ENCODE assay signal across 11 mouse cellular contexts in the genomic region with DNA sequence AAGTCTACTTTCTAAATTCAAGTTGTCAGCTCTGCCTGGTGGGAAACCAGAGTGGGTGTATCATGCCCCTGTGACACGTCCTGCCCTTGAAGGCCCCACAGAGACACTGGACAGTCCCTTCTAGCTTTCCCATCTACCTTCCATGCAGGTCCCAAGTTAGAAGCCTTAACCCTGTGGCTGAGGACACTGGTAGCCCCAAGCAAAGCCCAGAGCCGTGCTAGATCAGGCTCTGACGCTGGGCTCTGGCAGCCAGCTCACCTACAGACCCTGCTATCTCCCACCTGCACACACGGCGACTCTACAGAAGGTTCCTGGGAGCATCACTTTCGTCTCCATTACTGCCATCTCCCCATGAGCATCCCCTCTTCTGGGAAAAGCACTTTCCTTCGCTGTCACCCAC. TPM values are rescaled to one million over a fixed set of nuclear protein-coding genes. Genes with fewer than 3 reads are reported as not detected.
DNase-seq lines count a peak whose midpoint lies in the region; ATAC-seq and TF ChIP-seq lines count a peak whose summit lies in the region.
"Had no signal": no experiment of that assay in that cellular context is flagged by ENCODE, and none has a peak within 500 bp of the region (broad histone marks: within the 10 kb centered on the region; RNA-seq: fewer than 3 reads in every experiment).

No protein-coding gene starts in this region.

- ATAC-seq in heart, embryonic 14.5 days (ENCODE audit: insufficient number of reproducible peaks, insufficient read depth, low FRiP score, low read depth) = no peak
- no peak for ATAC-seq in intestine, embryonic 14.5 days (replicated peaks; ENCODE audit: low FRiP score, low TSS enrichment, low read depth)
- no peak for ATAC-seq in stomach, embryonic 16.5 days (ENCODE audit: insufficient read depth, low FRiP score)

- H3K27ac ChIP-seq in heart, embryonic 14.5 days (replicated peaks in 1 of 2; ENCODE audit: control insufficient read depth in 1 of 2, insufficient read depth in 1 of 2, low read depth in 2 of 2, low read length in 2 of 2) = no peak overlapping the region
- peak overlapping the region; percentile 83 for H3K27ac ChIP-seq in spleen, adult 2 months (ENCODE audit: insufficient read depth, low read length)
- H3K27ac ChIP-seq in intestine, embryonic 14.5 days (ENCODE audit: low read depth) = no peak overlapping the region
- H3K27ac ChIP-seq in stomach, embryonic 16.5 days (ENCODE audit: low read length) = no peak overlapping the region; the same call in 1 of the 2 replicates
- H3K27ac ChIP-seq: limb, embryonic 13.5 days had no signal

- intact Hi-C loops in heart, postnatal 36 days (cut with DNase I) = no loop called here
- intact Hi-C loops in left cerebral cortex, postnatal 4 days (cut with DNase I) = no loop called here

- no peak for TF ChIP-seq POLR2A in spleen, adult 2 months (IDR thresholded peaks at IDR 0.05; ENCODE audit: low read depth, low read length)

- peak overlapping the region; percentile 60; the same call in 1 of the 2 replicates for H3K9ac ChIP-seq in heart, embryonic 14.5 days (ENCODE audit: low read length)
- H3K9ac ChIP-seq in intestine, embryonic 14.5 days (ENCODE audit: low read length) = no peak overlapping the region
- H3K9ac ChIP-seq in stomach, embryonic 16.5 days (ENCODE audit: low read length) = peak overlapping the region; percentile 59; the same call in 1 of the 2 replicates
- H3K9ac ChIP-seq: limb, embryonic 13.5 days had no signal

- 75% methylated on average over 7 of the region's 7 CpGs for WGBS in heart, embryonic 14.5 days
- whole genome bisulfite sequencing in spleen, adult 2 months = 20% methylated on average over 7 of the region's 7 CpGs
- WGBS in intestine, embryonic 14.5 days = 82% methylated on average over 7 of the region's 7 CpGs
- 83% methylated on average over 7 of the region's 7 CpGs for WGBS in stomach, embryonic 16.5 days

- peak overlapping the region; percentile 54 for H3K4me2 ChIP-seq in heart, embryonic 14.5 days (ENCODE audit: low read length)
- peak overlapping the region; percentile 36 for H3K4me2 ChIP-seq in intestine, embryonic 14.5 days (ENCODE audit: low read length)
- peak overlapping the region; percentile 45 for H3K4me2 ChIP-seq in stomach, embryonic 16.5 days (ENCODE audit: low read depth, low read length)

- DNase-seq in heart, postnatal 36 days = no peak
- DNase-seq in spleen, adult 2 months (ENCODE audit: low read depth in 1 of 2, low spot score in 2 of 2) = no peak
- no peak for DNase-seq in spleen, postnatal 4 days (ENCODE audit: low spot score in 2 of 2)
- no peak for DNase-seq in intestine, embryonic 14.5 days (ENCODE audit: low spot score)
- no peak for DNase-seq in frontal cortex, postnatal 10 days (ENCODE audit: low spot score in 2 of 2)
- no peak for DNase-seq in left cerebral cortex, postnatal 4 days
- DNase-seq: gastrocnemius, postnatal 14 days; right cerebral cortex, postnatal 14 days had no signal

- TF ChIP-seq CTCF in spleen, adult 2 months (IDR thresholded peaks at IDR 0.05; ENCODE audit: extremely low read depth, insufficient read depth, insufficient read length, insufficient replicate concordance) = no peak

- no peaks in the 10 kb centered on the region for H3K27me3 ChIP-seq in heart, embryonic 14.5 days (ENCODE audit: control insufficient read depth, insufficient read depth, low read length)
- no peaks in the 10 kb centered on the region for H3K27me3 ChIP-seq in spleen, adult 2 months (ENCODE audit: control insufficient read depth, insufficient read depth, low read length)
- no peaks in the 10 kb centered on the region for H3K27me3 ChIP-seq in intestine, embryonic 14.5 days (replicated peaks; ENCODE audit: control insufficient read depth, insufficient read depth, low read length)
- no peaks in the 10 kb centered on the region for H3K27me3 ChIP-seq in stomach, embryonic 16.5 days (ENCODE audit: control insufficient read depth, insufficient read depth, low read length)
- H3K27me3 ChIP-seq: limb, embryonic 13.5 days had no signal

- H3K4me1 ChIP-seq in heart, embryonic 14.5 days (ENCODE audit: control insufficient read depth in 2 of 2, insufficient read depth in 2 of 2, low read length in 2 of 2) = peaks cover 3 to 6% of the 10 kb centered on the region in 2 experiments; a peak in 1 of 4 replicates
- H3K4me1 ChIP-seq in spleen, adult 2 months (ENCODE audit: control insufficient read depth, insufficient read depth, insufficient read length) = peaks cover 22% of the 10 kb centered on the region
- H3K4me1 ChIP-seq in intestine, embryonic 14.5 days (replicated peaks; ENCODE audit: control insufficient read depth, insufficient read depth, low read length) = 0 out of 2 replicates have a peak, but pooled peaks cover 8% of the 10 kb centered on the region
- peaks cover 9% of the 10 kb centered on the region; the same call in 1 of the 2 replicates for H3K4me1 ChIP-seq in stomach, embryonic 16.5 days (ENCODE audit: control insufficient read depth, insufficient read depth, low read length)

- H3K36me3 ChIP-seq in heart, embryonic 14.5 days (ENCODE audit: control insufficient read depth, insufficient read depth, low read length) = no peaks in the 10 kb centered on the region
- no peaks in the 10 kb centered on the region; the same call in 1 of the 2 replicates for H3K36me3 ChIP-seq in spleen, adult 2 months (ENCODE audit: control insufficient read depth, insufficient read depth, low read length)
- H3K36me3 ChIP-seq in intestine, embryonic 14.5 days (ENCODE audit: control insufficient read depth, insufficient read depth, low read length) = no peaks in the 10 kb centered on the region
- H3K36me3 ChIP-seq in stomach, embryonic 16.5 days (ENCODE audit: control insufficient read depth, insufficient read depth, low read length) = no peaks in the 10 kb centered on the region
- H3K36me3 ChIP-seq: limb, embryonic 13.5 days had no signal

- H3K4me3 ChIP-seq in heart, embryonic 14.5 days (ENCODE audit: control insufficient read depth in 1 of 2, insufficient read depth in 1 of 2, low read depth in 1 of 2, low read length in 2 of 2) = peak overlapping the region; percentile 36 to 45; a peak in 3 of 4 replicates
- peak overlapping the region; percentile 75 for H3K4me3 ChIP-seq in spleen, adult 2 months (ENCODE audit: extremely low read depth, insufficient read depth, insufficient read length)
- no peak overlapping the region for H3K4me3 ChIP-seq in intestine, embryonic 14.5 days (ENCODE audit: low read depth, low read length)
- H3K4me3 ChIP-seq in stomach, embryonic 16.5 days (replicated peaks; ENCODE audit: low read length) = peak overlapping the region; percentile 40
- H3K4me3 ChIP-seq: limb, embryonic 13.5 days had no signal

- H3K9me3 ChIP-seq in heart, embryonic 14.5 days (ENCODE audit: control insufficient read depth, low read length) = no peaks in the 10 kb centered on the region
- no peaks in the 10 kb centered on the region for H3K9me3 ChIP-seq in intestine, embryonic 14.5 days (ENCODE audit: control insufficient read depth, low read length)
- no peaks in the 10 kb centered on the region for H3K9me3 ChIP-seq in stomach, embryonic 16.5 days (replicated peaks; ENCODE audit: control insufficient read depth, low read length)
- H3K9me3 ChIP-seq: limb, embryonic 13.5 days had no signal

RNA-seq across cellular contexts. Expression of a gene that starts 1.2 kb away (rescaled TPM):
- polyA plus RNA-seq in heart, embryonic 14.5 days (2014; fragmentation: Nextera tagmentation; extraction: Ambion mirVana) = 63.4 and 65.2 TPM in 2 replicates
- 10 to 100 TPM; 24.7 to 32.5 TPM for total RNA-seq in heart, postnatal 36 days (2021)
- polyA plus RNA-seq in spleen, adult 2 months (2012; rRNA removed) = 103 and 113 TPM in 2 replicates
- polyA plus RNA-seq in intestine, embryonic 14.5 days (2014; fragmentation: Nextera tagmentation; extraction: Ambion mirVana) = 47.7 and 52.9 TPM in 2 replicates
- polyA plus RNA-seq in stomach, embryonic 16.5 days (2015; fragmentation: Nextera tagmentation; extraction: Ambion mirVana) = 84.2 and 104 TPM in 2 replicates
- 1 to 10 TPM; 4.1 to 5.2 TPM for total RNA-seq in left cerebral cortex, postnatal 4 days (2021)
